Mouse (Mus musculus) hindbrain, embryonic 13.5 days (tissue): ENCODE results near the gene Mrgprx2. TPM values are rescaled to one million over a fixed set of nuclear protein-coding genes. Genes with fewer than 3 reads are reported as not detected.
"Not testable (repeated sequence)": the region's sequence is repeated elsewhere in the genome, so short reads cannot be mapped to it uniquely, and the experiment has no call there.

Experiments
- ATAC-seq: fragments of 200-750 bp; cut with Nextera tagmentation; 2 replicates; pipeline ENCODE4 v1.8.0; 2017; ENCODE audit warnings: moderate TSS enrichment; ENCODE audit not compliant: low FRiP score
- H3K27ac ChIP-seq: fragments of 300-500 bp; sonication (generic); 2 replicates; pipeline ENCODE4 v1.5.1; 2015; ENCODE audit warnings: inconsistent platforms, mild to moderate bottlenecking, moderate library complexity
- H3K27me3 ChIP-seq: fragments of 300-500 bp; sonication (generic); 2 replicates; pipeline ENCODE4 v1.6.1; 2015; ENCODE audit warnings: mild to moderate bottlenecking, inconsistent platforms
- H3K36me3 ChIP-seq: fragments of 300-500 bp; sonication (generic); 2 replicates; pipeline ENCODE4 v1.6.1; 2015; ENCODE audit warnings: mild to moderate bottlenecking, inconsistent platforms
- H3K4me1 ChIP-seq: fragments of 300-500 bp; sonication (generic); replicated peaks from 2 replicates; pipeline ENCODE4 v1.6.1; 2015; ENCODE audit warnings: inconsistent platforms
- H3K4me2 ChIP-seq: fragments of 300-500 bp; sonication (generic); 2 replicates; pipeline ENCODE4 v1.6.1; 2015; ENCODE audit warnings: inconsistent platforms, mild to moderate bottlenecking, moderate library complexity
- H3K4me3 ChIP-seq: fragments of 300-500 bp; sonication (generic); 2 replicates; pipeline ENCODE4 v1.5.1; 2015; ENCODE audit warnings: mild to moderate bottlenecking, inconsistent platforms
- H3K9ac ChIP-seq: fragments of 300-500 bp; sonication (generic); 2 replicates; pipeline ENCODE4 v1.6.1; 2015; ENCODE audit warnings: mild to moderate bottlenecking, inconsistent platforms
- H3K9me3 ChIP-seq: fragments of 300-500 bp; sonication (generic); 2 replicates; pipeline ENCODE4 v1.6.1; 2016; ENCODE audit warnings: inconsistent platforms
- WGBS: fragments of 180-500 bp; shearing (Covaris S2); methylation state at CpG from one replicate; pipeline ENCODE4 v1.1.7; 2015; 5-methylcytosine and 5-hydroxymethylcytosine counted together
- polyA plus RNA-seq: library from polyadenylated mRNA; unstranded; fragments of >200 nt; fragmentation: Nextera tagmentation; extraction: Ambion mirVana; gene quantifications from 2 replicates; pipeline ENCODE4 v1.2.1, GENCODE M21; 2015

Mrgprx2 gene
- not detected in 2 replicates for polyA plus RNA-seq

DNA sequence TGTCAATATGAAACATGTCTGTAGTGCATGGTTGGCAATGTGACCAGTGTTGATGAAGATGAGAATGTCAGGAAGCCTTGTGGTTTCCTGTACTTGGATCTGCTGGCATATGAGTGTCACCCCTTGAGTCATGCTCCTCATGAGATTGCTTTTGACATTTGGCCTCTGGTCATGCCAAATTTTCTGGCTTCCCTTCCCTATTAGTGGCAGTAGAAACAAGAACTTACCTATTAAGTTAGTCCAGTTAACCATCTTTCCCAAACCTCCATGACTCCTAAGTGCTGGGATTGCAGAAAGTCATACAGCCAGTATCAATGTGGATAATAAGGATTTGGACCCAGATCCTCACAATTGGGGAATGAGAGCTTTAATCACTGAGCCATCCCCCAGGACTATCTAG, at the start of gene Mrgprx2:
Gene Mrgprx2, minus strand, starts transcription at position 101 of the 400 bp plus-strand sequence.
- H3K4me3 ChIP-seq, result no peak within 1 kb of the TSS
- H3K4me2 ChIP-seq, result no peak within 1 kb of the TSS
- no peaks in the 10 kb centered on the region for H3K27me3 ChIP-seq
- no peak within 1 kb of the TSS for H3K9ac ChIP-seq
- no peak for ATAC-seq
- H3K4me1 ChIP-seq, result no peaks in the 10 kb centered on the region
- no peaks in the 10 kb centered on the region for H3K36me3 ChIP-seq
- H3K9me3 ChIP-seq, result peaks cover 26% of the 10 kb centered on the region
- H3K27ac ChIP-seq, result no peak within 1 kb of the TSS

DNA sequence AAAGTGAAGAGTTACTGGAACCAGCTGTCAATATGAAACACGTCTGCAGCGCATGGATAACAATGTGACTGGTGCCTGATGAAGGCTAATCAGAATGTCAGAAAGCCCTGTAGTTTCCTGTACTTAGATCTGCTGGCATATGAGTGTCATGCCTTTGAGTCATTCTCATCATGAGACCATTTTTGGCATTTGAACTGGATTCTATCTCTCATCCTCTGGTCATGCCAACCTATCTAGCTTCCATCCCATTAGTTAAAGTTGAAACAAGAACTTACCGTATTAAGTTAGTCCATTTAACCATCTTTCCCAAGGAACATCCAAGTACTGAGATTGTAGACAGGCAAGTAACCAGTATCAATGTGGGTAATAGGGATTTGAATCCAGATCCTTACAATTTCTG, 42.9 kb downstream of the Mrgprx2 start, which contains the start of gene Mrgprb1:
Gene Mrgprb1, minus strand, starts transcription at position 101 of the 400 bp plus-strand sequence.
- no peak within 1 kb of the TSS for H3K4me2 ChIP-seq
- H3K9ac ChIP-seq, result no peak within 1 kb of the TSS
- H3K27ac ChIP-seq, result no peak within 1 kb of the TSS
- no peaks in the 10 kb centered on the region for H3K27me3 ChIP-seq
- H3K4me1 ChIP-seq, result no peaks in the 10 kb centered on the region
- no peaks in the 10 kb centered on the region for H3K36me3 ChIP-seq
- peaks cover 22% of the 10 kb centered on the region for H3K9me3 ChIP-seq
- ATAC-seq, result no peak
- H3K4me3 ChIP-seq, result no peak within 1 kb of the TSS
- 86% methylated on average over 3 of the region's 3 CpGs for WGBS

DNA sequence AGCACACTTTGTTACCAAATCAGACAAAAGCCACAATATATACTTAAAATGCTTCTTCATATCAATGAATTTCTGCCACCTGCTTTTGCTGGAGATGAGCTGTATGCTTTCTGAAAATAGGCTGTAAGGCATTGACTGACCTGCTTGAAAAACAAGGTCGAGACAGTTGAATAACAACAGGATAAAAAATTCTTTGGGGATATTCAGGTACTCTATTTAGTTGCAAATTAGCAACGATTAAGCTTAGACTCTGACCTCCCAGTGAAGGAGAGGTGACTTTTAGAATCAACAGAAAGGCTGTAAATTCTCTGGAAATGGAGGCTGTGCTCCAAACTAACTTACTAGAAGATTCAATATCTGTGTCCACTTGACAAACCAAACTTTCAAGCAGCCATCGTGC, 62.5 kb downstream of the Mrgprx2 start:
- no peaks in the 10 kb centered on the region for H3K36me3 ChIP-seq
- no peaks in the 10 kb centered on the region for H3K4me1 ChIP-seq
- no peak overlapping the region for H3K4me3 ChIP-seq
- no peak for ATAC-seq
- H3K9ac ChIP-seq, result no peak overlapping the region
- H3K9me3 ChIP-seq, result peaks cover 32% of the 10 kb centered on the region
- WGBS, result 48% methylated on average over 3 of the region's 3 CpGs
- no peak overlapping the region for H3K4me2 ChIP-seq
- H3K27me3 ChIP-seq, result no peaks in the 10 kb centered on the region
- no peak overlapping the region for H3K27ac ChIP-seq

DNA sequence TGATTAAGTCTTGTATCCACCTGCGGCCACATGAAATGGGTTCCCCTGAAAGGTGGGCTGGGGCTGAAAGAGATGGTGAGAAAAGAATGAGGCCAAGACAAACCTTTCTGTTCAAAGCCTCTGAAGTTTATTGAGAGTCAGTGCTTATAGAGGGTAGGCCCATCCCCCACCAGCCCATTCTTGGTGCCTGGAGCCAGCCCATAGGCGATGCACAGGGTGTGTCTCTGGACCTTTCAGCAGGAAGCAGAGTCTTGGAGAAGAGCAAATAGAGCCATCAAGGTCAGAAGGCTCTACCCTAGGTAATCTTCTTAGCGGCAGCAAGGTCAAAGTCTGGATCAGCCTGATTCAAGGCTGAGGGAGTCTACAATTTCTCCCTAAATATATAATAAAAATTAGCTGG, 63.2 kb downstream of the Mrgprx2 start:
- H3K4me3 ChIP-seq, ATAC-seq, H3K36me3 ChIP-seq, H3K9ac ChIP-seq, H3K27ac ChIP-seq, H3K4me2 ChIP-seq, H3K4me1 ChIP-seq, H3K27me3 ChIP-seq: not testable (repeated sequence)
- peaks cover 33% of the 10 kb centered on the region for H3K9me3 ChIP-seq
- WGBS, result 83% methylated on average over 3 of the region's 3 CpGs

Other genes with a start within 250 kb of the Mrgprx2 start
- not detected in 2 replicates for gene Mrgprb8, start 110.8 kb downstream of the Mrgprx2 start, polyA plus RNA-seq
- gene Mrgprb1, start 43.0 kb downstream of the Mrgprx2 start, polyA plus RNA-seq, result not detected in 2 replicates
- gene Mrgprb2, start 58.8 kb upstream of the Mrgprx2 start, polyA plus RNA-seq, result not detected in 2 replicates
- gene Mrgprb3, start 144.5 kb upstream of the Mrgprx2 start, polyA plus RNA-seq, result not detected in 2 replicates